Mouse (Mus musculus): ENCODE measurements around the gene Pdxdc1. TPM values are rescaled to one million over a fixed set of nuclear protein-coding genes. Genes with fewer than 3 reads are reported as not detected.
A peak's percentile ranks its signal among the peaks of the same experiment; 100 is the strongest.
"Not testable (repeated sequence)": the region's sequence is repeated elsewhere in the genome, so short reads cannot be mapped to it uniquely, and the experiment has no call there.

Gene Pdxdc1
- polyA plus RNA-seq, 1 experiment from 2014 or later = 88.5 TPM

- not testable (repeated sequence) for H3K27ac ChIP-seq (ENCODE audit: low read length); H3K9ac ChIP-seq (replicated peaks; ENCODE audit: low read length); H3K9me3 ChIP-seq (ENCODE audit: low read length); ATAC-seq (ENCODE audit: low FRiP score, low TSS enrichment); H3K4me2 ChIP-seq (replicated peaks; ENCODE audit: low read depth, low read length); H3K4me3 ChIP-seq (ENCODE audit: low read length); H3K4me1 ChIP-seq (ENCODE audit: insufficient read depth, low read length); H3K36me3 ChIP-seq (ENCODE audit: insufficient read depth, low read length); H3K27me3 ChIP-seq (ENCODE audit: insufficient read depth, low read length)
- WGBS = 77% methylated on average over 5 of the region's 5 CpGs
Observed at GRCm38 (mm10) chr16:13922966-13923365, 20.0 kb upstream of the Pdxdc1 start.

- ATAC-seq (ENCODE audit: low FRiP score, low TSS enrichment); H3K9me3 ChIP-seq (ENCODE audit: low read length); H3K9ac ChIP-seq (replicated peaks; ENCODE audit: low read length); H3K36me3 ChIP-seq (ENCODE audit: insufficient read depth, low read length); H3K4me3 ChIP-seq (ENCODE audit: low read length); H3K4me1 ChIP-seq (ENCODE audit: insufficient read depth, low read length); H3K27me3 ChIP-seq (ENCODE audit: insufficient read depth, low read length); H3K27ac ChIP-seq (ENCODE audit: low read length); H3K4me2 ChIP-seq (replicated peaks; ENCODE audit: low read depth, low read length): not testable (repeated sequence)
- 94% methylated on average over 3 of the region's 3 CpGs for WGBS
Observed at GRCm38 (mm10) chr16:13922499-13922898, 19.6 kb upstream of the Pdxdc1 start.

- Histone ChIP-seq H3K36me3 (ENCODE audit: insufficient read depth, low read length) (peaks cover 6% of the 10 kb centered on the region; the same call in 1 of the 2 replicates), H3K27me3 (ENCODE audit: insufficient read depth, low read length) (no peaks in the 10 kb centered on the region), H3K4me3 (ENCODE audit: low read length) (no peak overlapping the region), H3K4me1 (ENCODE audit: insufficient read depth, low read length) (no peaks in the 10 kb centered on the region), H3K4me2 (replicated peaks; ENCODE audit: low read depth, low read length) (no peak overlapping the region), H3K27ac (ENCODE audit: low read length) (no peak overlapping the region), H3K9me3 (ENCODE audit: low read length) (peaks cover 2% of the 10 kb centered on the region; the same call in 1 of the 2 replicates), H3K9ac (replicated peaks; ENCODE audit: low read length) (no peak overlapping the region)
- ATAC-seq (ENCODE audit: low FRiP score, low TSS enrichment) = no peak
- 98% methylated on average over 7 of the region's 7 CpGs for WGBS
Observed at GRCm38 (mm10) chr16:13921781-13922180, 18.9 kb upstream of the Pdxdc1 start.

GRCm38 (mm10) chr16:13921063-13921462 lies 18.1 kb upstream of the Pdxdc1 start:
- Histone ChIP-seq H3K36me3 (ENCODE audit: insufficient read depth, low read length) (peaks cover 6% of the 10 kb centered on the region; the same call in 1 of the 2 replicates), H3K27me3 (ENCODE audit: insufficient read depth, low read length) (no peaks in the 10 kb centered on the region), H3K9me3 (ENCODE audit: low read length) (peaks cover 2% of the 10 kb centered on the region; the same call in 1 of the 2 replicates), H3K4me2 (replicated peaks; ENCODE audit: low read depth, low read length) (no peak overlapping the region), H3K4me1 (ENCODE audit: insufficient read depth, low read length) (no peaks in the 10 kb centered on the region), H3K9ac (replicated peaks; ENCODE audit: low read length) (no peak overlapping the region), H3K4me3 (ENCODE audit: low read length) (no peak overlapping the region), H3K27ac (ENCODE audit: low read length) (no peak overlapping the region)
- 92% methylated on average over 6 of the region's 6 CpGs for WGBS
- ATAC-seq (ENCODE audit: low FRiP score, low TSS enrichment) = no peak

GRCm38 (mm10) chr16:13920093-13920492 lies 17.2 kb upstream of the Pdxdc1 start:
- Histone ChIP-seq H3K9ac (replicated peaks; ENCODE audit: low read length) (no peak overlapping the region), H3K9me3 (ENCODE audit: low read length) (peaks cover 2% of the 10 kb centered on the region; the same call in 1 of the 2 replicates), H3K4me3 (ENCODE audit: low read length) (no peak overlapping the region), H3K4me2 (replicated peaks; ENCODE audit: low read depth, low read length) (no peak overlapping the region), H3K4me1 (ENCODE audit: insufficient read depth, low read length) (no peaks in the 10 kb centered on the region), H3K27me3 (ENCODE audit: insufficient read depth, low read length) (no peaks in the 10 kb centered on the region), H3K36me3 (ENCODE audit: insufficient read depth, low read length) (peaks cover 6% of the 10 kb centered on the region; the same call in 1 of the 2 replicates), H3K27ac (ENCODE audit: low read length) (no peak overlapping the region)
- ATAC-seq (ENCODE audit: low FRiP score, low TSS enrichment) = no peak
- 94% methylated on average over 5 of the region's 5 CpGs for WGBS

- peaks cover 5% of the 10 kb centered on the region; the same call in 1 of the 2 replicates for H3K4me1 ChIP-seq (ENCODE audit: insufficient read depth, low read length)
- H3K9me3 ChIP-seq (ENCODE audit: low read length) = no peaks in the 10 kb centered on the region
- H3K27ac ChIP-seq (ENCODE audit: low read length) = no peak overlapping the region
- no peak overlapping the region for H3K4me3 ChIP-seq (ENCODE audit: low read length)
- no peaks in the 10 kb centered on the region for H3K36me3 ChIP-seq (ENCODE audit: insufficient read depth, low read length)
- H3K27me3 ChIP-seq (ENCODE audit: insufficient read depth, low read length) = no peaks in the 10 kb centered on the region
- H3K9ac ChIP-seq (replicated peaks; ENCODE audit: low read length) = no peak overlapping the region
- ATAC-seq (ENCODE audit: low FRiP score, low TSS enrichment) = no peak
- WGBS = 68% methylated on average over 3 of the region's 3 CpGs
- H3K4me2 ChIP-seq (replicated peaks; ENCODE audit: low read depth, low read length) = no peak overlapping the region
Observed at GRCm38 (mm10) chr16:13907297-13907696, 4.4 kb upstream of the Pdxdc1 start.

GRCm38 (mm10) chr16:13903488-13903887 lies 557 bp upstream of the Pdxdc1 start:
- no peaks in the 10 kb centered on the region for H3K9me3 ChIP-seq (ENCODE audit: low read length)
- 6% methylated on average over 8 of the region's 8 CpGs for WGBS
- ATAC-seq (ENCODE audit: low FRiP score, low TSS enrichment) = peak; percentile 87
- peaks cover 3% of the 10 kb centered on the region; the same call in 1 of the 2 replicates for H3K36me3 ChIP-seq (ENCODE audit: insufficient read depth, low read length)
- peak overlapping the region; percentile 65 for H3K4me3 ChIP-seq (ENCODE audit: low read length)
- peaks cover 14% of the 10 kb centered on the region for H3K4me1 ChIP-seq (ENCODE audit: insufficient read depth, low read length)
- peak overlapping the region; percentile 86 for H3K27ac ChIP-seq (ENCODE audit: low read length)
- peak overlapping the region; percentile 77 for H3K9ac ChIP-seq (replicated peaks; ENCODE audit: low read length)
- no peaks in the 10 kb centered on the region for H3K27me3 ChIP-seq (ENCODE audit: insufficient read depth, low read length)
- peak overlapping the region; percentile 62 for H3K4me2 ChIP-seq (replicated peaks; ENCODE audit: low read depth, low read length)

- peak overlapping the region; percentile 80 for H3K4me2 ChIP-seq (replicated peaks; ENCODE audit: low read depth, low read length)
- H3K9me3 ChIP-seq (ENCODE audit: low read length) = no peaks in the 10 kb centered on the region
- no peak for ATAC-seq (ENCODE audit: low FRiP score, low TSS enrichment)
- H3K27me3 ChIP-seq (ENCODE audit: insufficient read depth, low read length) = no peaks in the 10 kb centered on the region
- H3K9ac ChIP-seq (replicated peaks; ENCODE audit: low read length) = peak overlapping the region; percentile 77
- H3K36me3 ChIP-seq (ENCODE audit: insufficient read depth, low read length) = peaks cover 3% of the 10 kb centered on the region; the same call in 1 of the 2 replicates
- H3K4me3 ChIP-seq (ENCODE audit: low read length) = peak overlapping the region; percentile 65
- 0% methylated on average over 29 of the region's 30 CpGs for WGBS
- peaks cover 14% of the 10 kb centered on the region for H3K4me1 ChIP-seq (ENCODE audit: insufficient read depth, low read length)
- H3K27ac ChIP-seq (ENCODE audit: low read length) = peak overlapping the region; percentile 86
Observed at GRCm38 (mm10) chr16:13902397-13902831, 517 bp downstream of the Pdxdc1 start.

GRCm38 (mm10) chr16:13898981-13899380 lies 4.0 kb downstream of the Pdxdc1 start:
- Histone ChIP-seq H3K27ac (ENCODE audit: low read length) (no peak overlapping the region), H3K9ac (replicated peaks; ENCODE audit: low read length) (no peak overlapping the region), H3K9me3 (ENCODE audit: low read length) (no peaks in the 10 kb centered on the region), H3K4me3 (ENCODE audit: low read length) (no peak overlapping the region), H3K36me3 (ENCODE audit: insufficient read depth, low read length) (peaks cover 3% of the 10 kb centered on the region; the same call in 1 of the 2 replicates), H3K4me1 (ENCODE audit: insufficient read depth, low read length) (peaks cover 16% of the 10 kb centered on the region), H3K27me3 (ENCODE audit: insufficient read depth, low read length) (no peaks in the 10 kb centered on the region), H3K4me2 (replicated peaks; ENCODE audit: low read depth, low read length) (no peak overlapping the region)
- no peak for ATAC-seq (ENCODE audit: low FRiP score, low TSS enrichment)
- WGBS = 56% methylated on average over 2 of the region's 2 CpGs

GRCm38 (mm10) chr16:13896357-13896756 lies 6.6 kb downstream of the Pdxdc1 start:
- no peaks in the 10 kb centered on the region for H3K27me3 ChIP-seq (ENCODE audit: insufficient read depth, low read length)
- peaks cover 5% of the 10 kb centered on the region for H3K4me1 ChIP-seq (ENCODE audit: insufficient read depth, low read length)
- WGBS = 82% methylated on average over 3 of the region's 3 CpGs
- H3K4me2 ChIP-seq (replicated peaks; ENCODE audit: low read depth, low read length) = no peak overlapping the region
- no peak overlapping the region for H3K9ac ChIP-seq (replicated peaks; ENCODE audit: low read length)
- no peak overlapping the region for H3K4me3 ChIP-seq (ENCODE audit: low read length)
- no peak for ATAC-seq (ENCODE audit: low FRiP score, low TSS enrichment)
- H3K27ac ChIP-seq (ENCODE audit: low read length) = no peak overlapping the region
- H3K9me3 ChIP-seq (ENCODE audit: low read length) = no peaks in the 10 kb centered on the region
- H3K36me3 ChIP-seq (ENCODE audit: insufficient read depth, low read length) = peaks cover 3% of the 10 kb centered on the region; the same call in 1 of the 2 replicates

All from kidney, embryonic 16.5 days (tissue).